Mouse (Mus musculus) cerebellum, postnatal 25 days (tissue): Measurements from ENCODE around the gene Slc9a3.

ENCODE experiments used
- DNase-seq, 2 experiments: peaks; one replicate each; pipeline ENCODE4 v3.0.0; 2021; ENCODE audit warnings: mixed read lengths in 2 of 2

The Slc9a3 gene

DNA sequence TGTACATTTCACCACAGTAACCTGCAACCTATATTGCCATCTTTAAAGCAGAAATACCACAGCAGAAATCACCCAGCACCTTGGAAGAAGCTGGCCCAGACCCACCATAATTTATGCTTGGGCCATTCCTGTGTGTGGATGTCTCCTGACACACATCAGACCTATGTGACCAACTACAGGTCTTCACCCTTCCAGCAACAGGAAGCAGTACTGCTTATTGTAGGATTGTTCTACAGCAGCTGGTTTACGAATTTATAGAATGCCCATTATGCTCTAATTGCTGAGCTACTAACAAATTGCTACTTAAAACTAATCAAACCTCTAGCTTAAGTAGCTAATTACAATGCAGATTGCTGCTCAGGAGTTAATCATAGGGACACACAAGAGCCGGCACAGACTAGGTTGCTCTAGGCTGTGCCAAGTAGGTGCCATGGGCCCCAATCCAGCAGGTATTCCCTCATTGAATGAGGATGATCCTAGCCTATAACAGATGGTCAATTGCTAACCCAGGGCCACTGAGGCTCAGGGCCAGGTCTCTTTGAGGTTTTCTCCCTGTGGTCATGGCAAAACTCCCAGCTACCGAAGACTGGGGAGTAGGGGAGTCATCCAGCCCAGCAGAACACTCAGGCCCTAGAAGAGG, 24.8 kb downstream of the Slc9a3 start:
- DNase-seq = peak; percentile 76 to 88

DNA sequence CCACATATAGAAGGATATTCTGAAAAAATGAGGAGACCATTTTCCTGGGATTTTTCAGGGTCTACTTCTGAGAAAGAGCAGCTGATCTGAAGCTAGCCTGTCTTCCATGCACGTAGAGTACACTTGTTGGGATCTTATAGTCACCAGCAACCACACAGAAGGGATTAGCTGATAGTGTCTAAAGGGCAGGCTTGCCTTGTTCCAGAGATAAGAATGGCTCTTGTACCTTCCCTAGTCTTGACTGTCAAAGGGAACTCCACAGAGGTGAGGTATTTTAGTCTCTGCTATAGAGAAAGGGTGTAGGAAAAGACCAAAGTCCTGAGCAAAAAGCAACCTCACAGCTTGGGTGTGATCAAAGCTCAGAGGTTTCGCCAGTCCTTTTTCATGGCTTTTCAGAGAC, 26.1 kb downstream of the Slc9a3 start:
- no peak for DNase-seq

DNA sequence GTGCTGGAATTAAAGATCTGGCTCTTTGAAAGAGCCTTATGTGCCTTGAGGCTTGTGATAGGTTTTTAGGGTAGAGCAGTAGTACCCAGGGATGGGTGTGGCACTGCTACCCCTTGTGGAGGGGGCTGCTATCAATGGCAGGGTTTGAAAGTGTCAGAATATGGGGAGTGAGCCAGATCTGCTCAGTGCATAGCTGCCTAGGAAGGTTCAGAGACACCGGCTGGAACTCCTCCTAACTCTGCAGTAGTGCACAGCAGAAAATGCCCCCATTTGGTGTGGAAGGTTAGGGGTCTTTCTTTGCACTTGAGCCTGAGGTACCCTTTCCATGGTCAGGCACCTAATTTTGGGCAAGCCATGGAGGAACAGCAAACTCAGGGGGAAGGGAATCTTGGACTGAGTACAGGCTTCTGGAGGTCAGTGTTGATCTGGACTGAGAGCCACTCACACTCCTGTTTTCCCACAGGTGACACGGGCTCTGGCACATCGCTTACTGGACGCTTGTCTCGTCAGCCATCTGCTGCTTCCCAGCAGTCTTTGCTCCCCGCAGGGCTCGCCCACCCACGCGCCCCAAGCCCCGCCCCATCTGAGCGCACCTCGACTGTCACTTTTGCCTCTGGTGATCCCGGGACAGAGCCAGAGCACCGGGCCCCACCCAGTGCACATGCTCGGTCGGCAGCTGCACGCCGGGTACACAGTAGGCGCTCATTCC, 45.2 kb downstream of the Slc9a3 start:
- peak; percentile 57 to 70 for DNase-seq

DNA sequence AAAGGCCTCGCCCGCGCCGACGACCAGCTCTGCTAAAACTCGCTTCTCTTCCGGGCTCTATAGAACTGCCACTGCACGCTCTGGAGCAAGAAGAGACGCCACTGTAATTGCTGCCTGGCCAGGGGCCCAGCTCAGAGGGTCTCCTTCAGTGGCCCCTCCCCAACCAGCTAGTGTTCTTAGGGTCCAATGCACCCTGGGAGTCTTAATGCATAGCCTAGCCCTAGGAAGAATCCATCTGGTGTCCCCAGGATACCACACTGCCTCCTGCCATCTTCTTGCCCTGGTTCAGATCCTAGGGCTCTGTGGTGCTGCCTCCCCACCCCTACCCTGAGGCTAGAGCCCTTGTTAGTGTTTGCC, 45.8 kb downstream of the Slc9a3 start:
- DNase-seq = no peak

DNA sequence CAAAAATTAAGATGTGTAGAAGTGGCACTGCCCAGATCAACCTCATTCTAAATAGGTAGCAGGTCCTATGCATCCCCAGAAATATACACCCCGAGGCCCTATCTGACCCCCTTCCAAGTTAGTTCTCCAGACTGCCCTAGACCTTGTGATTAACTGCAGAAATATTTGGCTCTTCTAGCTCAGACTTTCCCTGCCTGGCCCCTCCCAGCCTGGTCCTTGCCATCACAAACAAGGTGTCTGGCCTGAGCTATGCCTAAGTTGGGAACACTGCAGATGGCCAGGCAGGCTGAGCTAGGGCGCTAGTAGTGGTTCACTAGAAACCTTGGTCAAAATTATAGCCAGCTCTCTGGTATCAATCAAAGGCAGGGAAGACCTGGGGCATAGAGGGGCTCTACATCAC, 46.2 kb downstream of the Slc9a3 start:
- DNase-seq = peak in 1 of 2 experiments; percentile 10

DNA sequence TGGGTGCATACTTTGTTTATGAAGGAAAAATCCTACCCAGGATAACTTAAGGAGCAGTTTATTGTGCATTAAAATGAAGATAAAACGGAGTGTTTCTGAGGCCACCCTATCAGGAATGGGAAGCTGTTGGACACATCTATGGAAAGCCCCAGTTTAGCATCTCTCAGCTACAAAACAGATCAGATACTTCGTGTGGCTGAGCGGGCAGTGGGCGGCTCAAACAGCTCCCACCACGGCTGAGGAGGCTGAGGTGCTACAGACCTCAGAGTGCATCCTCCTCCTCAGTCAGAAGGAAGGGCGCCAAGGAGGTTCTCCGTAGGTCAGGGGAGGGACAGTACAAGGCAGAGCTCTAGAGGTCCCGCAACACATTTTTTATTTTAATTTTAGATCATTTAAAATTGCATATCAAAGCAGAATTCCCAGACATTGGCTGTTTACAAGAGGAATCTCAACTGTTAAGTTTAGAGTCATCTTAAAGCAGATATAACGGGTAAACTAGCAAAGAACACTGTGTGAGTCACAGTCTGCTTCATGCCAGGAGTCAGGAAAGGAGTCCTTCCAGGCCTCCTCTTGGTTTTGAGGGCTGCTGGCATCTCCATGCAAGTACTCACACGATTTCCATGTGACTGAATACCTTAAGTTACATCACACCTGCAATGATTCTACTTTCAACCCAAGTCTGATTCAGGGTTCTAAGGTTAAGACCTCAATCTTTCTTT, 48.3 kb downstream of the Slc9a3 start:
- no peak for DNase-seq

DNA sequence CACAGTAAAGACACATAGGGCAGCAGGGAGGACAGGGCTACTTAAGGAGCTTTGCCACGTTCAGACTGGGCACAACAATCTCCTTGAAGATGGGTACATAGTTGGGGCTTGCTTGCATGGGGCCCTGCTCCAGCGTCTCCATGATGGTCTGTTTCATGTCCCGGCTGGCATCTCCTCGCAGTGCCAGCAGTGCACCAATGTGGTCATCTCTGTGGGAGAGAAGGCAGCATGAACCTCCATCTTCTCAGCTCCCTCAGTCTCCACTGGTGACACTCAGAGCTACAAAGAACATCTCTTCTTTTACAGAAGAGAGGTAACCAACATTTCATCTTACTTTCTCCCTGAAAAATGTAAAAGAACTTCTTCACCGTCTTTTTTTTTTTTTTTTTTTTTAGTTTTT, 50.8 kb downstream of the Slc9a3 start:
- no peak for DNase-seq

DNA sequence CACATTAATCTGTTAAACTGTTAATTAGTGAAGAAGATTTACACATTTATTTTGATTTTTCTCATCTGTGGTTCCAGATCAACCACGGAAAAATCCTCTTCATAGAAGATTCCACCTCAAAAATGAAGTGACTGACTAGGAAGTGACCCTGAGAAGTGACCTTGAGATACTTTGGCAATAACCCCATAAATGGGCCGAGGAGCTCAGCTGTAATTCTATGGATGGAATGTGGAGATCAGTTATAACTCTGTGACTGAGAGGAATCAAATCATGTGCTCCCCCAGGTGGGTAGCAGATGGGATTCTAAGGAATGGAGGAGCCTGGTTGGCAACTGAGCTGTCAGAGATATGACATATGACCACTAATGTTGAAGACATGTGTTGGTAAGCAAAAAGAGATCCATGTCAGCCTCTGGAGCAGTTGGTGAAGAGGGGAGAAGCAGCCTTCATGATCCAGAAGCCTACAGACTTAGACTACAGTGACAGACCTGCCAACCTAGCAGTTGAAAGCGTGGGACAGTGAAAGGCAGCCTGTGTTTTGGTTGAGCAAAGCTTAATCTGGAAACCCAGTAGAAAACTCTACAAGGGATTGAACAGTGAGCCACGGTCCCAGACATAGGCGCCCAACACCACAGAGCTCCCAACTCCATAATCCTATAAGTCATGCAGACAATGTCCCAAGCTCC, 61.9 kb downstream of the Slc9a3 start:
- DNase-seq = no peak

DNA sequence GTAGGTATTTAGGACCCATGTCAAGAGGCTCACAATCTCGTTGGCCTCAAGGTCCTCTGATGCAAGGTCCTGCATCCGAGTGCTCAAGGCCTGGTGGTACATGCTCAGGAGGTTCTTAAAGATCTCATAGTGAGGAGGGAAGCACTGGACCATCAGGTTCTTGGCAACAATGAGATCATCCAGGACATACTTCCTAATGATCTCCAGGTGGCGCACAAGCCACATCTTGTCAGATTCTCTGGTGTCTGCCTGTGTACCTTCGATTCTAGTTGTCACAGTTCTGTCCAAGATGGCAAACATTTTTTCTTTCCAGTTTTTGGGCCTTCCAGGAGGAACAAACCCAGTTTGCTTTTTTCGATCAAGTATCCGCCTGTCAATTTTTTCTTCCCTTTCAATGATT, 71.4 kb downstream of the Slc9a3 start:
- DNase-seq = peak in 1 of 2 experiments; percentile 28

DNA sequence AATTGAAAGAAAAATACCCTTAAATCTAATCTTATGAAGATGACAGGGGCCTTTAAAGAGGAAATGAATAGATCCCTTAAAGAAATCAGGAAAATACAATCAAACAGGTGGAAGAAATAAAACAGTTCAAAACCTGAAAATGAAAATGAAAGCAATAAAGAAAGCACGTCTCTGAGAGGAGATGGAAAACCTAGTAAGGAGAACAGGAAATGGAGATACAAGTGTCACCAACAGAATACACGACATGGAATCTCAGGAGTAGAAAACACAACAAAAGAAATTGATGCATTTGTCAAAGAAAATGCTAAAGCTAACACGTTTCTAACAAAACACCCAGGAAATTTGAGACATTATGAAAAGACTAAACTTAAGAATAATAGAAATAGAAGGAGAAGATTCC, 75.2 kb downstream of the Slc9a3 start:
- no peak for DNase-seq

DNA sequence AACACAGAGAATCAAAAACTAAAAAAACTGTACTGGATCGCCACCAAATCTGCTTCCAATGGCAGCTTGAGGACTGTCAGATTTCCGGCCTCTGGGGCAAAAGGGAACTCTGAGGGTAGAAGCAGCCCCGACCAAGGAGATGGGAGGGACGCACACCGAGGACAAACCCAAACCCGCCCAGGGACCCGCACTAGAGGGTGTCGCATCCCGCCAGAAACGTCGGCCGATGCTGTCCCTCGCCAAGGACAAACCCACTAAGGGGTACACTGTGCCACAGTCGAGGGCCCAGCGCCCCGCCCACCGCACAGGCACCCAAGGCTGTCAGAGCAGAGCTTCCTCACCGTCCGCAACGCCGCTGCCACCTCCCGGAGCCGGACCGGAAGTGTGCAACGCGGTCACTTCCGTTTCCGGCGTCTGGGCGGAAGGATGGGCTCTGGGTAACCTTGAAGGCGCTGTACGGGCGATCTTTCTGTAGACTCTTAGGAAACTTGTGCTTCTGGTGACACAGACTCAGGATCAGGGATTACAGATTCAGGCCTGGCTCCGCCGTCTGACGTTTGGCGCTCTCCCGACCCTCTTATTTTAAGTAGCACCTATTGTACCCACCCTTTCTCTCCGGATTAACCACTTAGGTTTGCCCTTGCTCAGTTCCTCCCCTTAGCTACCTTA, 87.2 kb downstream of the Slc9a3 start, which contains the start of gene Exoc3:
Gene Exoc3 (minus strand): TSS at position 416 of the 669 bp plus-strand sequence.
- peak; percentile 93 to 95 for DNase-seq

DNA sequence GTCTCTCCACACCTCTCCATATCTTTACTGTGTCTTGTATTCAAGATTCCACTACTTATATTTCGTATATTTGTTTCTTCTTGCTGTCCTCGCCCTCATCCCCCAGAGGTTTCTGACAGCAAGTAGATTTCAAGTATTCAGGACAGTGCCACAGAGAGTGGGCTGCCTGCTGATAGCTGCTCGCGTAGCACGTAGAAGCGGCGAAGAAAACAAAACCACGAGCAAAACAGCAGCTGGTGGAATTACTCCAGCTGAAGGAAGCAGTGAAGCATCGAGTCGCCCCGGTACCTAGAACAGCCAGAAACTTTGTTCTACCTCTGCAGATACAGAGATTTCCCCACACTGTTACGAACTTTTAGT, 87.7 kb downstream of the Slc9a3 start:
- peak in 1 of 2 experiments; percentile 44 for DNase-seq

DNA sequence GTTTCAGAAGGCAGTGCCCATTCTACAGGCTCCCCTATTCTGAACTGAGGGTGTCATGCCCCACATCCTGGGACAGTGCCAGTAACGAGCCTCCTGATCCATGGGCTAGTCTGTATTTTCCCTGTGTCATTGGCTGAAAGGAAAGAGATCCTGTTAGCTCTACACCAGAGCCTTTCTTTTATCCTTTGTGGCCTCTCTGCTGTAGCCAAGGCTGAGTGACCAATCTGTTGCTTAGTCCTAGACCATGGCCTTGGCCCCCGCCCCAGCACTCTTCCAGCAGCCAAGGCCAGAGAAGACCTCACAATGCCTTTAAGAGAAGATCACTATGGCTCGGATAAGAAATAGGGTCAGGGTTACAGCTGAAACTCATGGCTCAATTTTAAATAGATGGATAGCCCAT, 97.2 kb downstream of the Slc9a3 start:
- DNase-seq = no peak
